Mouse (Mus musculus) testis, adult 2 months (tissue): ENCODE measurements at regions not wholly inside any gene's neighbourhood (a gene's known extent, or its start where the extent isn't known, plus 50 kb on each side); places are given as distances from the start of the nearest gene placed in this dataset.

ENCODE experiments used
- H3K27ac ChIP-seq: fragments of 200-500 bp; 2 replicates; pipeline ENCODE4 v1.5.1; 2012; ENCODE audit warnings: low read depth, low read length; ENCODE audit not compliant: control insufficient read depth, insufficient read depth
- H3K27me3 ChIP-seq: fragments of 200-500 bp; 2 replicates; pipeline ENCODE4 v1.6.1; 2012; ENCODE audit warnings: mild to moderate bottlenecking, low read length, moderate library complexity; ENCODE audit not compliant: control insufficient read depth, insufficient read depth
- H3K36me3 ChIP-seq: fragments of 200-500 bp; 2 replicates; pipeline ENCODE4 v1.6.1; 2012; ENCODE audit warnings: mild to moderate bottlenecking, low read length; ENCODE audit not compliant: control insufficient read depth, insufficient read depth
- H3K4me1 ChIP-seq: fragments of 200-500 bp; 2 replicates; pipeline ENCODE4 v1.6.1; 2012; ENCODE audit warnings: low read length; ENCODE audit not compliant: control insufficient read depth, insufficient read depth
- H3K4me3 ChIP-seq: fragments of 200-500 bp; 2 replicates; pipeline ENCODE4 v1.5.1; 2012; ENCODE audit warnings: low read depth, mild to moderate bottlenecking, low read length, moderate library complexity, mixed read lengths; ENCODE audit not compliant: control insufficient read depth
- CTCF ChIP-seq: fragments of 200-500 bp; IDR thresholded peaks from 2 replicates; pipeline ENCODE4 v1.5.1; 2012; ENCODE audit warnings: low read depth, mild to moderate bottlenecking, inconsistent platforms, low read length, moderate library complexity; ENCODE audit not compliant: control insufficient read depth, insufficient read depth, insufficient replicate concordance
- POLR2A ChIP-seq: fragments of 200-500 bp; IDR thresholded peaks from 2 replicates; pipeline ENCODE4 v1.6.1; 2012; ENCODE audit warnings: low read depth, mild to moderate bottlenecking, inconsistent platforms, low read length, moderate library complexity; ENCODE audit not compliant: control insufficient read depth

GRCm38 (mm10) chr13:100883711-100884110, 50.5 kb upstream of the Slc30a5 start:
- no peaks in the 10 kb centered on the region for H3K27me3 ChIP-seq
- TF ChIP-seq POLR2A = no peak
- no peak for TF ChIP-seq CTCF
- H3K36me3 ChIP-seq = no peaks in the 10 kb centered on the region
- no peak overlapping the region for H3K4me3 ChIP-seq
- H3K27ac ChIP-seq = no peak overlapping the region
- H3K4me1 ChIP-seq = no peaks in the 10 kb centered on the region
